Mouse (Mus musculus) limb, embryonic 14.5 days (tissue): Measurements from ENCODE around the gene Thy1. TPM values are rescaled to one million over a fixed set of nuclear protein-coding genes. Genes with fewer than 3 reads are reported as not detected.
A peak's percentile ranks its signal among the peaks of the same experiment; 100 is the strongest.

ENCODE experiments used
- ATAC-seq: fragments of 200-750 bp; cut with Nextera tagmentation; 2 replicates; pipeline ENCODE4 v1.8.0; 2017; ENCODE audit warnings: low read depth, moderate number of reproducible peaks, moderate TSS enrichment; ENCODE audit not compliant: low FRiP score
- DNase-seq: peaks from one replicate; pipeline ENCODE4 v3.0.0-alpha.2; 2015; ENCODE audit warnings: low spot score
- H3K27ac ChIP-seq: fragments of 300-500 bp; sonication (generic); replicated peaks from 2 replicates; pipeline ENCODE4 v1.5.1; 2014; ENCODE audit warnings: low read depth, mild to moderate bottlenecking, low read length, moderate library complexity, mixed read lengths
- H3K27me3 ChIP-seq: fragments of 300-500 bp; sonication (generic); 2 replicates; pipeline ENCODE4 v1.6.1; 2014; ENCODE audit warnings: low read length, mixed read lengths; ENCODE audit not compliant: control insufficient read depth, insufficient read depth
- H3K36me3 ChIP-seq: fragments of 300-500 bp; sonication (generic); 2 replicates; pipeline ENCODE4 v1.6.1; 2014; ENCODE audit warnings: mild to moderate bottlenecking, low read length, moderate library complexity, mixed read lengths; ENCODE audit not compliant: control insufficient read depth, insufficient read depth
- H3K4me1 ChIP-seq: fragments of 300-500 bp; sonication (generic); 2 replicates; pipeline ENCODE4 v1.6.1; 2014; ENCODE audit warnings: antibody characterized with exemption, low read length, mixed read lengths; ENCODE audit not compliant: control insufficient read depth, insufficient read depth
- H3K4me2 ChIP-seq: fragments of 300-500 bp; sonication (generic); replicated peaks from 2 replicates; pipeline ENCODE4 v1.6.1; 2014; ENCODE audit warnings: low read depth, mild to moderate bottlenecking, low read length, moderate library complexity; ENCODE audit not compliant: severe bottlenecking
- H3K4me3 ChIP-seq: fragments of 300-500 bp; sonication (generic); replicated peaks from 2 replicates; pipeline ENCODE4 v1.5.1; 2014; ENCODE audit warnings: low read length
- H3K9ac ChIP-seq: fragments of 300-500 bp; sonication (generic); 2 replicates; pipeline ENCODE4 v1.6.1; 2014; ENCODE audit warnings: mild to moderate bottlenecking, low read depth, low read length, moderate library complexity; ENCODE audit not compliant: severe bottlenecking
- H3K9me3 ChIP-seq: fragments of 300-500 bp; sonication (generic); 2 replicates; pipeline ENCODE4 v1.6.1; 2016; ENCODE audit warnings: low read length; ENCODE audit not compliant: control insufficient read depth
- POLR2A ChIP-seq: fragments of 200-500 bp; IDR thresholded peaks from 2 replicates; pipeline ENCODE4 v1.8.0; 2012; ENCODE audit warnings: inconsistent platforms, mild to moderate bottlenecking, moderate library complexity, borderline replicate concordance; ENCODE audit not compliant: insufficient read depth, insufficient read length; ENCODE audit errors: extremely low read depth
- WGBS: fragments of 180-500 bp; shearing (Covaris S2); extraction: QIAGEN DNeasy Blood & Tissue Kit; methylation state at CpG from one replicate; pipeline ENCODE4 v1.1.7; 2014; 5-methylcytosine and 5-hydroxymethylcytosine counted together
- polyA plus RNA-seq, 2 experiments: library from polyadenylated mRNA; depleted of rRNA in 1 of 2; stranded (reverse) in 1 of 2; unstranded in 1 of 2; fragments of >200 nt; fragmentation: Nextera tagmentation in 1 of 2; extraction: Ambion mirVana in 1 of 2; gene quantifications; 2 replicates each; pipeline versions ENCODE4 v1.2.1 to v1.2.3; 2012 to 2014

Thy1 gene
- polyA plus RNA-seq, 2 experiments = 17.2 to 49.8 TPM

DNA sequence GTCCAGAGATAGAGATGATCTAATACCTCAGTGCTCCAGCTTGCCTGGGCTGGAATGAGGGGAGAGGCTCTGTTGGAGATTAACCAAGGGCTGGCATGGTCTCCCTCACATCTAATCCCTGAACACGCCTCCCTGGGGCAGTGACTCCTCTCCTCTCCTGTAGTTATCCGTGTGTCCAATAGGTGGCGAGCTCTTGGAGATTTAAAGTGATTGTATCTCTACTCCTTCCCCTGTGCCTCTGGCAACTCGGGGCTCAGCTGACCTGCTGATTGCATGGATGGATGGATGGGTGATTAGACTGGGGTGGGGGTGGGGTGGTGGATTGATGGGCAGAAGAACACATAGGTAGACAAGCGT is 33.6 kb downstream of the Thy1 start:
- DNase-seq (peak; percentile 53), ATAC-seq (no peak)
- no peak overlapping the region for H3K9ac ChIP-seq
- TF ChIP-seq POLR2A = no peak
- no peaks in the 10 kb centered on the region for H3K9me3 ChIP-seq
- H3K27ac ChIP-seq = no peak overlapping the region
- no peaks in the 10 kb centered on the region for H3K36me3 ChIP-seq
- peaks cover 17% of the 10 kb centered on the region for H3K4me1 ChIP-seq
- no peaks in the 10 kb centered on the region for H3K27me3 ChIP-seq
- WGBS = 26% methylated on average over 5 of the region's 5 CpGs
- H3K4me3 ChIP-seq = no peak overlapping the region
- no peak overlapping the region for H3K4me2 ChIP-seq

DNA sequence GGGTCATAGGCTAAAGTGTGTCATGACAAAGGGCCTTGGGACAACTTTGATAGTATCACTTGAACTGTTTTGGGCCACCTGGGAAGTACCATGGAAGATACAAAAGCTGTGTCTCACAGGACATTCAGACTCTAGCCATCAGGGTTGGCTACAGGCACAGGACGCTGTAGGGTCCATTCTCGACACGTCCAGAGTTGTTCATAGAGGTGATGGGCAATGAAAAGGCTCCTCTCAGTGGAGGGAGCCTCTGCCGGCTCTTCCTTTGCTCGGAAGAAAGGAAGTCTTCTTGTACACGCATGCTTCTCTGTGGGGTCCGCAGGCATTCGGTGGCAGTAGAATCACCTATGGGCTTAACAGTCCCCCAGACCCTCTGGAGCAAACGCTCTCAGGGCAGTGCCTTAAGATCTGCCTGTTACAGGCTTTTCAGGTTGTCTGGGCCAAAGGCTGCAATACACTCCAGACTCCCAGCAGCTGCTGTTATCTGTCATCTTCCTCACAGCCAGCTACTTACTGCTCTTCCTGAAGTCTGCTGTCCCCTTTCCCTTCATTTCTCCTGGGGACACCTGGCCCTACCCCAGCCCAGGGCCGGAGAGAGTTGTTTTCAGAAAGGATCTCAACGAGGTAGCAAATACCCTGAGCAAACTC is 34.2 kb downstream of the Thy1 start:
- H3K36me3 ChIP-seq = no peaks in the 10 kb centered on the region
- no peak overlapping the region for H3K9ac ChIP-seq
- H3K4me2 ChIP-seq = no peak overlapping the region
- no peak for ATAC-seq
- H3K9me3 ChIP-seq = no peaks in the 10 kb centered on the region
- H3K4me3 ChIP-seq = no peak overlapping the region
- peaks cover 21% of the 10 kb centered on the region for H3K4me1 ChIP-seq
- no peak overlapping the region for H3K27ac ChIP-seq
- no peaks in the 10 kb centered on the region for H3K27me3 ChIP-seq
- no peak for TF ChIP-seq POLR2A
- 82% methylated on average over 11 of the region's 11 CpGs for WGBS
- no peak for DNase-seq

DNA sequence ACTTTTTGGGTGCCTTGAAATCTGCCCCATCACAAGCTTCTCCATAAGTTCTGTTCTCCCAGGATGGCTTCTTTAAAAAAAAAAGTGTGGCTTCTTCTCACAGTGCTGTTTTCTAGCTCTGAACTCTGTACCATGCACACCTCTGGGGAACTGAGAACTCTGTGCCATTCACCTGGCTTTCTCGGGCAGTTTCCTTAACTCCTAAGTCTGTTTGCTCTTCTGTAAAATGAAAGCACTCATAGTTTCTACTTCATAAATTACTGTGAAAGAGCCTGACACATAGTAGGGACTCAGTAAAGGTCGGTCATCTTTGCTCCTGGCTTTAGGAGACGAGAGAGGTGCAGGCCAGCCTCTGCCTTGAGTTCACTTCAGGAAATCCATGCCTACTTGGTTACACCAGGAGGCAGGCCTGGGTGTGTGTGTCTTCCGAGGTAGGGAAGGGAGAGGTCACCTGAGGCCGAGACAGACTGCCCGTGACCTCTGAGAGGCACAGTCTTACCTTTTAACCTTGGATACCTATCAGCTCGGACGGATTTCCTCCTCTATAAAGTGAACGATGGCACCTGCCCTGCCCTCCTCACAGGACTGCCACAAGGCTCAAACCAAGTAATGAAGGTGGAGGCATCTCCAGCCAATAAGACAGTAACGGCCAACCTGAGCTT is 35.1 kb downstream of the Thy1 start:
- 80% methylated on average over 10 of the region's 10 CpGs for WGBS
- no peaks in the 10 kb centered on the region for H3K36me3 ChIP-seq
- H3K9me3 ChIP-seq = no peaks in the 10 kb centered on the region
- no peak for TF ChIP-seq POLR2A
- H3K4me2 ChIP-seq = no peak overlapping the region
- H3K27ac ChIP-seq = no peak overlapping the region
- DNase-seq (no peak), ATAC-seq (no peak)
- no peak overlapping the region for H3K9ac ChIP-seq
- peaks cover 3% of the 10 kb centered on the region; the same call in 1 of the 2 replicates for H3K27me3 ChIP-seq
- H3K4me3 ChIP-seq = no peak overlapping the region
- peaks cover 21% of the 10 kb centered on the region for H3K4me1 ChIP-seq

DNA sequence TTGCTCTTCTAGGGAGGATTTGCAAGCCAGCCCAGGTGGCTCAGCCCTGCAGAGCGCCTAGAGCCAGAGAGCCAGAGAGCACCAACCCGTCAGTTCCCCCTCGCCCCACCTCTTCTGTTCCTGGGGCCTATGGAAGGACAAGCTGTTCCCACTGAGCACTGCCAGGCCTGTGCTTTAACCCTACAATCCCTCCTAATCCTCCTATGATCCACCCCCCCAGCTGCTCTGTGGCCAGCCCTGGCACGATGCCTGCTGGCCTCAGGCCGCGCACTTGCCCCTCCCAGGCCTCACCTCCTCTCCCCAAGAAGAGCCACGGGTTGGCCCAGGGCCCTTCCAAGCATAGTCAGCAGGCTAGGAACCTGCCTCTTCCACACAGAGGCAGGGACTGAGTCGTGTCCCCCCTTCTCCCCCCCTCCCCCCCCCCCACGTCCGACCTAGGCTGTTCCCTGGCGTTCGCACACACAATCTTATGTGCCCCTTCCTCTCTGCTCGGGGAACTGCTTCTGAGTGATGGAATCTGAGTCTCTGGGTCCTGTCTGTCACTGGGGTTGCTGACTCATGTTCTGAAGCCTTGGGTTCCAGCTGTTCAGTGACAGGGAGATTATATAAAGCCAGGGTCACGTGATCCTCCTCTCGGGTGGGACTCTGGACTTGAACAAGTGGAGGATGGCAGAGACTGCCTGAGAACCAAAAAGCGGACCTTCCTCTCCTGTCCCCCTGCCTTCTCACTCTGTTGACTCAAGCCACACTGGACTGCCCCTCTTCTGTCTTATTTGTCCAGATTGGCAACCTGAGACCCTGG is 36.0 kb downstream of the Thy1 start:
- H3K4me2 ChIP-seq = no peak overlapping the region
- peaks cover 12% of the 10 kb centered on the region for H3K27me3 ChIP-seq
- DNase-seq = peak; percentile 72
- no peaks in the 10 kb centered on the region for H3K9me3 ChIP-seq
- H3K4me1 ChIP-seq = peaks cover 28% of the 10 kb centered on the region
- H3K4me3 ChIP-seq = no peak overlapping the region
- WGBS = 37% methylated on average over 13 of the region's 16 CpGs
- H3K27ac ChIP-seq = no peak overlapping the region
- no peak overlapping the region; the same call in 1 of the 2 replicates for H3K9ac ChIP-seq
- H3K36me3 ChIP-seq = no peaks in the 10 kb centered on the region
- TF ChIP-seq POLR2A = no peak
- peak; percentile 75 for ATAC-seq

DNA sequence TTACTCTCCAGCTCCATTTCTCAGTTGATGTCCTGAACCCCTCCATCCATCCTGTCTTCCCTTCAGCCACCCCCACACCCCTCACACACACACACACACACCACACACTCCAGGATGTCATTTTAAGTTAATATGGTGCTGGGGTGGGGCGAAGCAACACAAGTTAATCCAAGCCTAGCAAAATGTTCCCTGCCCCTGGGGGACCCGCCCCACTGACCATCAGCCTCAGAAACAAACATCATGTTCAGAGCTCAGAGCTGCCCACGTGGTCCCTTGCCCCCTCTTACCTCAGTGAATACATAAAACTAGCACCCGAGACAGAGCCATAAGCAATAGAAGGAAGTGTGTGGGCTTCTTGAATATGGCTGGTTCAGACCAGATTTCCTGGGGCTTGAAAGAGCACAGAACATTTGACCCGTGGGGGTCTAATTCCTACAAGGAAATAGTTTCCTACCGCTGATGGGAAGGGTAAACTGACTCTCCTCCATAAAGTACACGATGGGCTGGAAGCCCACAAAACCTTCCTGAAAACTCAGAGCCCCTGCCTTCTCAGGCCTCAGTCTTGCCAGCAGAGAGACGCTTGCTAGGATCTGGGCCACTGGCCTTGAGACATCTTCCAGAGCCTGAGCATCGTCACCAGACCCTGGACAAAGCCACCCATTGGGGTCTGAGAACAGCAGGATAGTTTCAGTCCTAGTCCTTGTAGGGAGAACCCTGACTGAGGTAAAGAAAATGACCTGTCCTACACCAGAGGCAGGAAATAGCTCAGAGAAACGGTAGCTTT is 37.0 kb downstream of the Thy1 start:
- no peak overlapping the region for H3K27ac ChIP-seq
- H3K36me3 ChIP-seq = no peaks in the 10 kb centered on the region
- 54% methylated on average over 10 of the region's 10 CpGs for WGBS
- peaks cover 14% of the 10 kb centered on the region for H3K27me3 ChIP-seq
- DNase-seq = no peak
- TF ChIP-seq POLR2A = no peak
- no peak overlapping the region for H3K9ac ChIP-seq
- ATAC-seq = no peak
- H3K4me3 ChIP-seq = no peak overlapping the region
- H3K4me1 ChIP-seq = peaks cover 36% of the 10 kb centered on the region
- no peak overlapping the region for H3K4me2 ChIP-seq
- no peaks in the 10 kb centered on the region for H3K9me3 ChIP-seq
